Mouse (Mus musculus): ENCODE data around the gene Mmp2.

GRCm38 (mm10) chr8:92834786-92835500 lies 7.9 kb downstream of the Mmp2 start:
- TF ChIP-seq POLR2A (IDR thresholded peaks at IDR 0.05; ENCODE audit: extremely low read depth, insufficient read depth, low read length), result no peak
- no peak for TF ChIP-seq CTCF (IDR thresholded peaks at IDR 0.05; ENCODE audit: low read depth, low read length)

Measured in liver, adult 2 months (tissue).